Mouse (Mus musculus) intestine, embryonic 16.5 days (tissue): ENCODE measurements around the gene Guca2b. TPM values are rescaled to one million over a fixed set of nuclear protein-coding genes. Genes with fewer than 3 reads are reported as not detected.
"Not testable (repeated sequence)": the region's sequence is repeated elsewhere in the genome, so short reads cannot be mapped to it uniquely, and the experiment has no call there.

Experiments
- ATAC-seq: fragments of 200-750 bp; cut with Nextera tagmentation; 2 replicates; pipeline ENCODE4 v1.8.0; 2017; ENCODE audit warnings: moderate TSS enrichment, moderate library complexity
- H3K27ac ChIP-seq: fragments of 300-500 bp; sonication (generic); 2 replicates; pipeline ENCODE4 v1.5.1; 2014; ENCODE audit warnings: mild to moderate bottlenecking, low read length
- H3K27me3 ChIP-seq: fragments of 300-500 bp; sonication (generic); replicated peaks from 2 replicates; pipeline ENCODE4 v1.6.1; 2014; ENCODE audit warnings: low read length, control low read depth, mixed read lengths; ENCODE audit not compliant: control insufficient read depth, insufficient read depth
- H3K36me3 ChIP-seq: fragments of 300-500 bp; sonication (generic); 2 replicates; pipeline ENCODE4 v1.6.1; 2014; ENCODE audit warnings: low read length, control low read depth; ENCODE audit not compliant: control insufficient read depth, insufficient read depth
- H3K4me1 ChIP-seq: fragments of 300-500 bp; sonication (generic); 2 replicates; pipeline ENCODE4 v1.6.1; 2014; ENCODE audit warnings: low read length, control low read depth, mixed read lengths; ENCODE audit not compliant: control insufficient read depth, insufficient read depth
- H3K4me2 ChIP-seq: fragments of 300-500 bp; sonication (generic); 2 replicates; pipeline ENCODE4 v1.6.1; 2014; ENCODE audit warnings: low read depth, low read length, control low read depth
- H3K4me3 ChIP-seq: fragments of 300-500 bp; sonication (generic); 2 replicates; pipeline ENCODE4 v1.5.1; 2014; ENCODE audit warnings: mild to moderate bottlenecking, low read length
- H3K9ac ChIP-seq: fragments of 300-500 bp; sonication (generic); 2 replicates; pipeline ENCODE4 v1.6.1; 2014; ENCODE audit warnings: low read depth, low read length
- H3K9me3 ChIP-seq: fragments of 300-500 bp; sonication (generic); 2 replicates; pipeline ENCODE4 v1.6.1; 2016; ENCODE audit warnings: low read length, control low read depth; ENCODE audit not compliant: control insufficient read depth
- WGBS: fragments of 180-500 bp; shearing (Covaris S2); extraction: QIAGEN DNeasy Blood & Tissue Kit; methylation state at CpG from one replicate; pipeline ENCODE4 v1.1.7; 2014; 5-methylcytosine and 5-hydroxymethylcytosine counted together
- polyA plus RNA-seq: library from polyadenylated mRNA; unstranded; fragments of >200 nt; fragmentation: Nextera tagmentation; extraction: Ambion mirVana; gene quantifications from 2 replicates; pipeline ENCODE4 v1.2.1, GENCODE M21; 2015

The Guca2b gene
- polyA plus RNA-seq, 1 experiment from 2014 or later, result 93.8 TPM

DNA sequence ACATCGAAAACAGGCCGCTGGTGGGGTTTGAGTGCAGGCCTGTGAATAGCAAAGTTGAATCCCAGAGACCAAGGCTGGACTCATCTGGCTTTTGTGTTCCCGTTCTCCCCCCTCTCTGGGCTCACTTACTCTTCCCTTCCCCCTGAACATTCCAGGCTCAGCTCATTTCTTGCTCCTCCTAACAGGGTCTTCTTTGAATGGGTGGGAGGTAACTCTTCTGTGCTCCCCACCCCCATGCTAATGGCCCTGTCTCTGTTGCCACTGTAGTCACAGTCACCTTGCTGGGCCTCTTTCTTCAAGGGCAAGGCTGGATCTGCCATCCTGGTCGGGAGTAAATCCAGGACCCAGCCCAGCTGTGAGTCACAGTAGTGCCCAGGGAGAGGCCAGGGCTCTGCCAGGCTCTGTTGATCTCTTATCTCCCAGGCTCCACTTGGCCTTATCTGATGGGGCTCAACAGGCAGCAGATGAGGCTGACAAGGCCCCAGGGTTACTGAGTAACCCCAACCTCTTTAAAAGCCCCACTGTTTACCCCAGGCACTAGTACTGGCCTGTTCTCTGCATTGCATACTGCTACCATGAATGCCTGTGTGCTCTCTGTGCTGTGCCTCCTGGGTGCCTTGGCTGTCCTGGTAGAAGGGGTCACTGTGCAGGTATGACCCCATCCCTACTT is 21.4 kb downstream of the Guca2b start, which contains the start of gene Guca2a:
Gene Guca2a (plus strand): TSS at position 529 of the 670 bp plus-strand sequence.
- Histone ChIP-seq H3K27me3 (no peaks in the 10 kb centered on the region), H3K4me3 (peak within 1 kb of the TSS; percentile 9), H3K27ac (peak within 1 kb of the TSS; percentile 44), H3K9me3 (no peaks in the 10 kb centered on the region), H3K9ac (no peak within 1 kb of the TSS), H3K36me3 (no peaks in the 10 kb centered on the region), H3K4me2 (0 out of 2 replicates have a peak within 1 kb of the TSS, but pooled peaks have one; percentile 18), H3K4me1 (peaks cover 17% of the 10 kb centered on the region)
- ATAC-seq, result peak; percentile 87
- WGBS, result 61% methylated on average over 4 of the region's 4 CpGs

DNA sequence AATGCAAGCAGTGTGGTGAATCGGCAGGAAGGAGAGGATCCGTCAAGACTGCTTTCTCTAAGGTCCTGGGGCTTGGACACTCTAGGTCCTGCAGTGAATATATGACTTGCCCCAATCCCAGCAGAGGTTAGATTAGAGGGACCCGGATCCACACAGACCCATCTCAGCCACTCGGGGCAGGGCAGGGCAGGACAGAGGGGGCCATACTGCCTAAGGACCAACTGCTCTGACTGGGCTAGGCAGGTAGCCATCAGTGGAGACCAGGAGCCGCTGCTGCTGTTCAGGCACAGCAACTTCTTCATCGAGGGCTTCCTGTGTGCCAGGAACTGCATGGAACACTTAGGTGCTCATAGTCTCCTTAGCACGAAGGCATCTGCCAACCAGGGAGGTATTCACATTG is 22.0 kb downstream of the Guca2b start:
- no peak for ATAC-seq
- Histone ChIP-seq H3K4me1 (peaks cover 23% of the 10 kb centered on the region), H3K4me3 (no peak overlapping the region), H3K4me2 (no peak overlapping the region), H3K36me3 (no peaks in the 10 kb centered on the region), H3K9me3 (no peaks in the 10 kb centered on the region), H3K27me3 (no peaks in the 10 kb centered on the region), H3K9ac (no peak overlapping the region), H3K27ac (peak overlapping the region; percentile 33)
- WGBS, result 78% methylated on average over 7 of the region's 7 CpGs

DNA sequence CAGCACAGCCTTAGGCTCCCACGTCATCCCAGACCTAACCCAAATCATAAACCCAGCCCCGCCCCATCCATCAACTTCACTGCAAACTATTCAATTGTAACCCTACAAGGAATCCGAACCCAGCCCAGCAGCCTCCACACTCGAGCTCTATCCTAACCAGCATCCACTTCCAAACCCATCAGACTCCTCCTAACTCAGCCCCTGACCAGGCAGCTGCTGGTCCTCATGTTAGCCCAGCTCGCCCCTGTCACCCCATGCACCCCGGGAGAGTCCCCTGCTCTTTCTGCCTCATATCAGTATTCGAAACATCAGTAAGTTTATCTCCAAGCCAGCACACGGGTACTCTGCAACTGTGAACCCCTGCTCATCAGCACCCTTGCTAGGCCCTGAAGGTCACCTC is 23.1 kb downstream of the Guca2b start:
- H3K9me3 ChIP-seq, result no peaks in the 10 kb centered on the region
- no peak overlapping the region for H3K27ac ChIP-seq
- H3K27me3 ChIP-seq, result no peaks in the 10 kb centered on the region
- no peak overlapping the region for H3K4me2 ChIP-seq
- H3K9ac ChIP-seq, result no peak overlapping the region
- 71% methylated on average over 8 of the region's 8 CpGs for WGBS
- peaks cover 23% of the 10 kb centered on the region for H3K4me1 ChIP-seq
- no peak for ATAC-seq
- H3K4me3 ChIP-seq, result no peak overlapping the region
- H3K36me3 ChIP-seq, result no peaks in the 10 kb centered on the region

DNA sequence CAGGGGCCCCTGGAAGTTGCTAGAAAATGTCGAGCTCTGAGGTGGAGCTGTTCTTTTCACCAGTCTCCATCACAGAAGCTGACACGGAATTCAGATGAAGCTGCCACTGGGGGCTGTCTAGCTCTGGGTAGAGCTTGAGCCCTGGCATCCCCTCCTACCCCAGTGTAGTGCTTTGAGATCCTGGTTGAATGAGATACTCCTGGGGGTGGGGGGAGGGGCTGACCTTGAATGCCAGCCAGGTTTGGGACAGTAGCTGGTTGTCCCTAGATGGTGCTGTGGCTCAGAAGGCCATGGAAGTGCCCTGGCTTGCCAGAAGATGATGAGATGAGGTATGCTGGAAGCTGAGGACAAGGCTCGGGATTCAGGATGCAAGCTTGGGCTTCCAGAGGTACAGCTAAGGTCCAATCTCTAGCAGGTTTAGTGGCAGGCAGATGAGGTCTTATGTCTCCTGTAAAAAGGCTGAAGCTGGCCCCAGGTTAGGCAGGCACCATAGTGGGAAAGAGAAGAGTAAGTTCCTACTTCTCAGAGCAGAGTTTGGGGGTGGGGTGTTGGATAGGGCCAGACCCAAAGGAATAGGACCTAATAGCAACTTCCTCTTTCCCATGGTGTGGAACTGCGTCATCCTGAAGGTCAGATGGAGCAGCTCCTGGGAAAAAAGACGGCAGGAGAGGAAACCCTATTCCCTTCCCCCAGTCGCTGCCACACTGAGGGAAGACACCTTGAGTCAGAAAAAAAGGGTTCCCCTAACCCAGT is 23.7 kb downstream of the Guca2b start:
- Histone ChIP-seq H3K27me3 (no peaks in the 10 kb centered on the region), H3K9me3 (no peaks in the 10 kb centered on the region), H3K4me1 (peaks cover 23% of the 10 kb centered on the region), H3K9ac (no peak overlapping the region), H3K4me2 (no peak overlapping the region), H3K27ac (no peak overlapping the region), H3K36me3 (no peaks in the 10 kb centered on the region), H3K4me3 (no peak overlapping the region)
- 67% methylated on average over 6 of the region's 6 CpGs for WGBS
- no peak for ATAC-seq

DNA sequence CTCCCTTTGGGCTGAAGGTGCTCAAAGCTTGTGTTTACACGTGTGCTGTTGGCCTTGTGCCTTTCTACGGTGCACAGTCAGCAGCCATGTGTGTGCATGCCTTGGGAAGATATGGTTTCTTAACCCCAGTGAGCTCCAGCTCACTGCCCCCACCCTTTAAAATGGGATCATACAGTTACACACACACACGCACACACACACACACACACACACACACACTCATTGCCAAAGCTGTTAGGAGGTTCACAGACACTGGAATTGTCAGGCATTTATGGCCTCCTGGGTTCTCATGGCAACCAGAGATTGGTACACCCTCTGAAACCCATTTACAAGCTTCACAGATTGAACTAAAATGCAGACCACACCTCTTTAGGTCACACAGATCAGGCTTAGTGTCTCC is 24.8 kb downstream of the Guca2b start:
- no peak overlapping the region; the same call in 1 of the 2 replicates for H3K9ac ChIP-seq
- no peaks in the 10 kb centered on the region for H3K27me3 ChIP-seq
- no peaks in the 10 kb centered on the region for H3K9me3 ChIP-seq
- WGBS, result 65% methylated on average over 3 of the region's 3 CpGs
- no peak overlapping the region for H3K4me3 ChIP-seq
- no peak overlapping the region for H3K4me2 ChIP-seq
- 0 out of 2 replicates have a peak overlapping the region, but pooled peaks have one; percentile 11 for H3K27ac ChIP-seq
- H3K36me3 ChIP-seq, result no peaks in the 10 kb centered on the region
- peaks cover 23% of the 10 kb centered on the region for H3K4me1 ChIP-seq
- ATAC-seq, result no peak

DNA sequence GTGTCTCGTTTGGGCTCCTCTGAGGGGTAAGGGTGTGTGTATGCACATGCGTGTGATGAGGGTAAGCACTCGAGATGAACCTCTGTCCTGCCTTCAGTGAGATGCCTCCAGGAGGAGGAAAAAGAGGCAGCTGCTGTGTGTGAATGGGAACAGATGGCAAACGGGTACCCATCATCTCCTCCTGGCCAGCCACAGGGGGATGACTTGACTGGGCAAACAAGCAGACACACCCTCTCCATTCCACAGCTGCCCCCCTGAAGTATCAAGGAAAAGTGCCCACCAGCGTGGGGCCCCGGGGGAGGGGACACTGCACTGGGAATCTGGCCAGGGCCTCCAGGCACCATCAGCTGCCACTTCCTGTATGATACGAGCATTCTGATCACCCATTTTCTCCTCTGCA is 25.4 kb downstream of the Guca2b start:
- ATAC-seq, result no peak
- no peaks in the 10 kb centered on the region for H3K36me3 ChIP-seq
- no peak overlapping the region for H3K4me2 ChIP-seq
- H3K9ac ChIP-seq, result no peak overlapping the region
- no peak overlapping the region for H3K27ac ChIP-seq
- 58% methylated on average over 7 of the region's 7 CpGs for WGBS
- H3K4me3 ChIP-seq, result no peak overlapping the region
- H3K4me1 ChIP-seq, result peaks cover 23% of the 10 kb centered on the region
- H3K27me3 ChIP-seq, result no peaks in the 10 kb centered on the region
- H3K9me3 ChIP-seq, result no peaks in the 10 kb centered on the region

DNA sequence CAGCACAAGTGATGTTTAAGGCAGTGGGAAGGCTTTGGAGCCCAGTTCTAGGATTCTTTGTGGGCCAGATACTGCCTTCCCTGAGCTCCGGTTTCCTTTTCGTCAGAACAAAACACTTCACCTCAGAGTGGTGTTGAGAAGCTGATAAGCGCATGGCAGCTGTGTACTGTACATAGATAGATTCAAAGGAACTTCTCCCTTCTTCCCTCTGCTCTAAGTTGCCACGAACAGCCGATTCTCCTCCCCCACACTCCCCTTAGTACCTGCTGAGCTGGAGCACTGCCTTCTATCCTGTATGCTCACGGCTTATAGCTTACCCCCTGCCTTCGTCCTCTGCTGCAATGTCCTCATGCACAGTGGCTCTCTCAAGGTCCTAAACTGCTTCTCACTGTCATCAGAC is 26.0 kb downstream of the Guca2b start:
- no peaks in the 10 kb centered on the region for H3K9me3 ChIP-seq
- H3K9ac ChIP-seq, result no peak overlapping the region; the same call in 1 of the 2 replicates
- no peak overlapping the region for H3K4me2 ChIP-seq
- no peak overlapping the region for H3K4me3 ChIP-seq
- WGBS, result 75% methylated on average over 7 of the region's 7 CpGs
- H3K4me1 ChIP-seq, result peaks cover 18% of the 10 kb centered on the region
- H3K27me3 ChIP-seq, result no peaks in the 10 kb centered on the region
- peak overlapping the region; percentile 57 for H3K27ac ChIP-seq
- no peaks in the 10 kb centered on the region for H3K36me3 ChIP-seq
- no peak for ATAC-seq

DNA sequence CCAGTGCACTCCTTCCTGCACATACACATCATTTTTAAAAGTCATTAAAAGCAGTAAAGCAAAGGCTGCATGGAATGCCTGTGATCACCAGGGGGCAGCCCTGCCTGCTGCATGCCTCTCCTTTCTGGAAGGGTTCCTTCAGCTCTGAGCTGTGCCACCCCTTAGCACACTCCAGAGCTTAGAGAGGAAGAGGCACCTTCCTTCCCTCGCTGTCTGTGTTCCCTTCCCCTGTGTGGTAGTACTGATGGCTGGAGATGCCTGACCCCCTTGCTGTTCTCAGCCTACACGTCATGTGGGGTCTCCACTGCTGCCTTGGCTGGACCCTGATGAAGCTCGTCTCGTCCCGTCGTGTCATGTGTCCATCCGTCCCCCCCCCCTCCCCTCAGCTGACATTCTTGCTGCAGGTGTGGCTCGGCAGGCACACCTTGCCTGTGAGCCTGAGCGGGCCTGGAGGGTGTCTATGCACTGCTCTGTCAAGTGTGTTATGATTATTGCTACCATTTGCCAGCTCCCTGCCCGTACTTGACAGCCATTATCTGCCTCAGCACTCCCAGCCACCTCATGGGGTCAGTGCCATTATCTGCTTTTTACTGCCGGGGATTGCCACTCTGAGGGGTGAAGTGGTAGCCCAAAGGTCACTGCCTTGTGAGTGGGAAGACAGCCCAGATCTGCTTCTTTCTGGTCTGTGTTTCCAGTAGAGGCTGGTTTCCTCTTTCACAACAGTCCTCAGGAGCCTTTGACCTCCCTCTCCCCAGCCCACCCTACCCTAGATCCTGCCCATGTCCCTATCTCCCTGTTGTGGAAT is 27.4 kb downstream of the Guca2b start:
- H3K9me3 ChIP-seq, result no peaks in the 10 kb centered on the region

DNA sequence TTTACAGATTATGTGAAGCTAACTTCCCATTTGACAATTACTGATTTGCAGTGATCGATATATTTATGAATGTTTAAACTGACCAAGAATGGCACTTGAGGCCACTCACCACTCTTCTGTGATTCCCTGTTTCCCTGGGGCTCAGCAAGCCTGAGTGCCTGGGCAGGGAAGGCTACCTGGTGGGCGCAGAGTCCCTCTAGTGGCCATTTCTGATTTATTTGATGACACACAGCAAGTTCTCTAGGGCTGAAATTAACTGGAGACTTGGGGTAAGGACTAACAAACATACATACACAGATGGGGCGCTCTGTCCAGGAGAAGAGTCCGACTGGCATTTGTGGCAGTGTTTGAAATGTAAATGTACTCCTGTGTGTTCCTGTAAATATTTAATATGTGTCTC is 30.4 kb downstream of the Guca2b start:
- not testable (repeated sequence) for H3K4me2 ChIP-seq, H3K9me3 ChIP-seq, H3K4me1 ChIP-seq, ATAC-seq, H3K9ac ChIP-seq, H3K27ac ChIP-seq, H3K27me3 ChIP-seq, H3K36me3 ChIP-seq, H3K4me3 ChIP-seq
- WGBS, result 84% methylated on average over 3 of the region's 4 CpGs

More for the DNA sequence above, 27.4 kb downstream of the Guca2b start:
- peak; percentile 92 for ATAC-seq
- H3K4me1 ChIP-seq, result peaks cover 14% of the 10 kb centered on the region
- no peak overlapping the region for H3K4me3 ChIP-seq
- H3K27me3 ChIP-seq, result no peaks in the 10 kb centered on the region
- WGBS, result 27% methylated on average over 11 of the region's 11 CpGs
- no peak overlapping the region for H3K9ac ChIP-seq
- H3K4me2 ChIP-seq, result no peak overlapping the region
- peak overlapping the region; percentile 57 for H3K27ac ChIP-seq
- H3K36me3 ChIP-seq, result peaks cover 2% of the 10 kb centered on the region; the same call in 1 of the 2 replicates
